Mouse (Mus musculus): ENCODE data around the gene Gatad1. TPM values are rescaled to one million over a fixed set of nuclear protein-coding genes. Genes with fewer than 3 reads are reported as not detected.
"Not testable (repeated sequence)": the region's sequence is repeated elsewhere in the genome, so short reads cannot be mapped to it uniquely, and the experiment has no call there.

Gene Gatad1
- total RNA-seq, 2 experiments from 2014 or later: 117 to 119 TPM

- DNase-seq (ENCODE audit: low spot score in 2 of 2): no peak
- intact Hi-C loops (cut with DNase I): no loop called here
These were observed 11.7 kb downstream of the Gatad1 start for GRCm38 (mm10) chr5:3645326-3645725.

- intact Hi-C loops (cut with DNase I): no loop called here
- DNase-seq (ENCODE audit: low spot score in 2 of 2): no peak
These were observed 12.4 kb downstream of the Gatad1 start for GRCm38 (mm10) chr5:3644621-3645020.

GRCm38 (mm10) chr5:3635286-3635685, 21.7 kb downstream of the Gatad1 start:
- DNase-seq (ENCODE audit: low spot score in 2 of 2): no peak
- intact Hi-C loops (cut with DNase I): no loop called here

GRCm38 (mm10) chr5:3633951-3634350, 23.0 kb downstream of the Gatad1 start:
- intact Hi-C loops (cut with DNase I): no loop called here
- no peak for DNase-seq (ENCODE audit: low spot score in 2 of 2)

GRCm38 (mm10) chr5:3633315-3633714, 23.7 kb downstream of the Gatad1 start:
- intact Hi-C loops (cut with DNase I): no loop called here
- DNase-seq (ENCODE audit: low spot score in 2 of 2): no peak

GRCm38 (mm10) chr5:3632285-3632684, 24.7 kb downstream of the Gatad1 start:
- intact Hi-C loops (cut with DNase I): no loop called here
- DNase-seq (ENCODE audit: low spot score in 2 of 2): no peak

GRCm38 (mm10) chr5:3631512-3632271, 25.3 kb downstream of the Gatad1 start:
- no peak for DNase-seq (ENCODE audit: low spot score in 2 of 2)
- intact Hi-C loops (cut with DNase I): no loop called here

GRCm38 (mm10) chr5:3630055-3630454, 26.9 kb downstream of the Gatad1 start:
- intact Hi-C loops (cut with DNase I): no loop called here

GRCm38 (mm10) chr5:3620486-3620885, 36.5 kb downstream of the Gatad1 start:
- no peak for DNase-seq (ENCODE audit: low spot score in 2 of 2)
- intact Hi-C loops (cut with DNase I): no loop called here

More at GRCm38 (mm10) chr5:3630055-3630454, 26.9 kb downstream of the Gatad1 start:
- DNase-seq (ENCODE audit: low spot score in 2 of 2): no peak

GRCm38 (mm10) chr5:3611835-3612234, 45.1 kb downstream of the Gatad1 start:
- intact Hi-C loops (cut with DNase I); DNase-seq (ENCODE audit: low spot score in 2 of 2): not testable (repeated sequence)

GRCm38 (mm10) chr5:3609241-3609640, 47.7 kb downstream of the Gatad1 start:
- intact Hi-C loops (cut with DNase I): no loop called here
- DNase-seq (ENCODE audit: low spot score in 2 of 2): no peak

GRCm38 (mm10) chr5:3607114-3607513, 49.9 kb downstream of the Gatad1 start:
- no peak for DNase-seq (ENCODE audit: low spot score in 2 of 2)
- intact Hi-C loops (cut with DNase I): no loop called here

- DNase-seq (ENCODE audit: low spot score in 2 of 2): no peak
- intact Hi-C loops (cut with DNase I): no loop called here
These were observed 56.2 kb downstream of the Gatad1 start for GRCm38 (mm10) chr5:3600790-3601189.

- intact Hi-C loops (cut with DNase I): no loop called here
- DNase-seq (ENCODE audit: low spot score in 2 of 2): no peak
These were observed 56.7 kb downstream of the Gatad1 start for GRCm38 (mm10) chr5:3600298-3600697.

GRCm38 (mm10) chr5:3598766-3599165, 58.2 kb downstream of the Gatad1 start:
- intact Hi-C loops (cut with DNase I): no loop called here
- DNase-seq (ENCODE audit: low spot score in 2 of 2): no peak

GRCm38 (mm10) chr5:3597171-3597570, 59.8 kb downstream of the Gatad1 start:
- no peak for DNase-seq (ENCODE audit: low spot score in 2 of 2)
- intact Hi-C loops (cut with DNase I): no loop called here

GRCm38 (mm10) chr5:3596399-3596766, 60.6 kb downstream of the Gatad1 start, which contains the start of gene Rbm48:
Rbm48 (minus strand) TSS chr5:3596585.
- intact Hi-C loops (cut with DNase I): no loop called here
- DNase-seq (ENCODE audit: low spot score in 2 of 2): peak; percentile 84 to 86

- DNase-seq (ENCODE audit: low spot score in 2 of 2): peak; percentile 93 to 96
- intact Hi-C loops (cut with DNase I): no loop called here
These were observed 61.1 kb downstream of the Gatad1 start, which contains the start of gene Pex1 for GRCm38 (mm10) chr5:3595693-3596398. Pex1 (plus strand) TSS chr5:3596066.

Data from left cerebral cortex, postnatal 36 days (tissue).